8 mouse cellular contexts compared by ENCODE assay signal in the genomic region with DNA sequence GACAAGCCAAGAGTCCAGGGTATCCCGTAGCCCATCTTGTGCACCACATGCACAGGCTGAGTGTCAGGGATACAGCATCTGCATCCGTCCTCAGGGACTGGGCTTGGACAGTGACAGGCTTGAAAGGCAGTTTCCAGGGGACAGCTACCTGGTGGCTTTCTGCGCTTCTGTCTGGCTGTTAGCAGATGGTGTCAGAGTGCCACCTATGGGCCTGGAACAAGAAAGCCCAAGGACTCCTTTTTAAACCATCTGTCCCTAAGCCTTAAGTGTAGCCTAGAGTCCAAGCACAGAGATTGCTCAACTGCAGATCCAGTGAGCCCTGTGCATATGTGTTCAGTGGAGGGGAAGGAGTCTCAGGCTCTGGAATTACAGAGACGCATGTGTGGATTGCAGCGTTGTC.
DNase-seq lines count a peak whose midpoint lies in the region; ATAC-seq and TF ChIP-seq lines count a peak whose summit lies in the region.

No protein-coding gene starts in this region.

- H3K9ac ChIP-seq in liver, adult 2 months (ENCODE audit: low read depth, low read length) = no peak overlapping the region
- H3K9ac ChIP-seq in liver, embryonic 12.5 days = no peak overlapping the region
- no peak overlapping the region for H3K9ac ChIP-seq in hindbrain, embryonic 14.5 days
- H3K9ac ChIP-seq in stomach, postnatal 0 days (ENCODE audit: low read length) = no peak overlapping the region

- no peaks in the 10 kb centered on the region for H3K9me3 ChIP-seq in liver, embryonic 12.5 days (replicated peaks)
- no peaks in the 10 kb centered on the region for H3K9me3 ChIP-seq in hindbrain, embryonic 14.5 days (ENCODE audit: control insufficient read depth, low read length)
- no peaks in the 10 kb centered on the region for H3K9me3 ChIP-seq in stomach, postnatal 0 days (ENCODE audit: control insufficient read depth, low read length)

- ATAC-seq in liver, embryonic 12.5 days = no peak
- peak; percentile 61 for ATAC-seq in hindbrain, embryonic 14.5 days (ENCODE audit: low FRiP score)
- ATAC-seq in stomach, postnatal 0 days (ENCODE audit: low FRiP score, low TSS enrichment) = no peak

- H3K36me3 ChIP-seq in liver, adult 2 months (ENCODE audit: control insufficient read depth, insufficient read depth, low read length) = no peaks in the 10 kb centered on the region
- no peaks in the 10 kb centered on the region for H3K36me3 ChIP-seq in liver, embryonic 12.5 days
- H3K36me3 ChIP-seq in hindbrain, embryonic 14.5 days (replicated peaks; ENCODE audit: control insufficient read depth, insufficient read depth) = no peaks in the 10 kb centered on the region
- H3K36me3 ChIP-seq in stomach, postnatal 0 days (ENCODE audit: control insufficient read depth, insufficient read depth, low read length) = no peaks in the 10 kb centered on the region

- H3K27ac ChIP-seq in liver, adult 2 months (replicated peaks; ENCODE audit: insufficient read depth, low read depth, low read length) = no peak overlapping the region
- no peak overlapping the region for H3K27ac ChIP-seq in liver, embryonic 12.5 days
- H3K27ac ChIP-seq in hindbrain, embryonic 14.5 days = no peak overlapping the region
- no peak overlapping the region for H3K27ac ChIP-seq in stomach, postnatal 0 days (replicated peaks)

- no peaks in the 10 kb centered on the region for H3K4me1 ChIP-seq in liver, adult 2 months (ENCODE audit: control insufficient read depth, insufficient read depth, low read length)
- no peaks in the 10 kb centered on the region for H3K4me1 ChIP-seq in liver, embryonic 12.5 days
- H3K4me1 ChIP-seq in hindbrain, embryonic 14.5 days (replicated peaks; ENCODE audit: control insufficient read depth, insufficient read depth, low read length) = no peaks in the 10 kb centered on the region
- H3K4me1 ChIP-seq in stomach, postnatal 0 days (replicated peaks; ENCODE audit: control insufficient read depth, insufficient read depth) = no peaks in the 10 kb centered on the region

- no peak for DNase-seq in liver, adult 2 months (ENCODE audit: extremely low read depth, low read depth, low spot score)
- DNase-seq in ZHBTc4 (ENCODE audit: low read depth, low spot score) = peak; percentile 56
- DNase-seq in embryo, embryonic 11.5 days (ENCODE audit: low read depth, low spot score) = peak; percentile 26
- DNase-seq in hindbrain, embryonic 14.5 days (ENCODE audit: low spot score) = peak; percentile 70
- peak; percentile 7 for DNase-seq in lung, postnatal 10 days
- DNase-seq in stomach, postnatal 0 days (ENCODE audit: low spot score) = peak; percentile 31
- no peak for DNase-seq in urinary bladder, postnatal 10 days (ENCODE audit: low spot score)

- H3K4me2 ChIP-seq in liver, embryonic 12.5 days = no peak overlapping the region
- no peak overlapping the region for H3K4me2 ChIP-seq in hindbrain, embryonic 14.5 days (replicated peaks)
- no peak overlapping the region for H3K4me2 ChIP-seq in stomach, postnatal 0 days (replicated peaks; ENCODE audit: low read depth)

- TF ChIP-seq POLR2A in liver, adult 2 months (IDR thresholded peaks at IDR 0.05; ENCODE audit: extremely low read depth, insufficient read depth, low read length) = no peak

- no peak overlapping the region for H3K4me3 ChIP-seq in liver, adult 2 months (ENCODE audit: insufficient read depth, low read depth, low read length)
- no peak overlapping the region for H3K4me3 ChIP-seq in liver, embryonic 12.5 days
- H3K4me3 ChIP-seq in hindbrain, embryonic 14.5 days (replicated peaks; ENCODE audit: low read length) = no peak overlapping the region
- H3K4me3 ChIP-seq in stomach, postnatal 0 days (ENCODE audit: low read depth, low read length) = no peak overlapping the region

- TF ChIP-seq EP300 in stomach, postnatal 0 days (optimal IDR thresholded peaks at IDR 0.05) = no peak

- H3K79me2 ChIP-seq in liver, adult 2 months (ENCODE audit: control insufficient read depth, insufficient read depth, low read length) = no peaks in the 10 kb centered on the region

- peak; percentile 28 for TF ChIP-seq CTCF in liver, adult 2 months (IDR thresholded peaks at IDR 0.05; ENCODE audit: low read depth, low read length)
- TF ChIP-seq CTCF in stomach, postnatal 0 days (IDR thresholded peaks at IDR 0.05; ENCODE audit: low read depth) = peak; percentile 76

- no peaks in the 10 kb centered on the region for H3K27me3 ChIP-seq in liver, adult 2 months (ENCODE audit: control insufficient read depth, insufficient read depth, low read length)
- H3K27me3 ChIP-seq in liver, embryonic 12.5 days (replicated peaks) = no peaks in the 10 kb centered on the region
- H3K27me3 ChIP-seq in hindbrain, embryonic 14.5 days (ENCODE audit: control insufficient read depth, insufficient read depth, low read length) = 0 out of 2 replicates have a peak, but pooled peaks cover 3% of the 10 kb centered on the region
- H3K27me3 ChIP-seq in stomach, postnatal 0 days (ENCODE audit: control insufficient read depth, insufficient read depth, low read length) = no peaks in the 10 kb centered on the region

- WGBS in liver, adult 2 months = 65% methylated on average over 5 of the region's 5 CpGs
- 57% methylated on average over 5 of the region's 5 CpGs for WGBS in liver, embryonic 12.5 days (ENCODE audit: insufficient replicate concordance)
- 51% methylated on average over 5 of the region's 5 CpGs for WGBS in hindbrain, embryonic 14.5 days
- 66% methylated on average over 5 of the region's 5 CpGs for WGBS in stomach, postnatal 0 days

Comparison
In these comparisons a context has a peak if more than half of its experiments do, and no peak if none do; other contexts are left out.
1. DNase-seq: peak in ZHBTc4 (single experiment), embryo, embryonic 11.5 days (single experiment), hindbrain, embryonic 14.5 days (single experiment), lung, postnatal 10 days (single experiment) and stomach, postnatal 0 days (single experiment); none in liver, adult 2 months (single experiment) and urinary bladder, postnatal 10 days (single experiment).